Mouse (Mus musculus): ENCODE measurements around the gene Zbtb16.

Zbtb16 gene

DNA sequence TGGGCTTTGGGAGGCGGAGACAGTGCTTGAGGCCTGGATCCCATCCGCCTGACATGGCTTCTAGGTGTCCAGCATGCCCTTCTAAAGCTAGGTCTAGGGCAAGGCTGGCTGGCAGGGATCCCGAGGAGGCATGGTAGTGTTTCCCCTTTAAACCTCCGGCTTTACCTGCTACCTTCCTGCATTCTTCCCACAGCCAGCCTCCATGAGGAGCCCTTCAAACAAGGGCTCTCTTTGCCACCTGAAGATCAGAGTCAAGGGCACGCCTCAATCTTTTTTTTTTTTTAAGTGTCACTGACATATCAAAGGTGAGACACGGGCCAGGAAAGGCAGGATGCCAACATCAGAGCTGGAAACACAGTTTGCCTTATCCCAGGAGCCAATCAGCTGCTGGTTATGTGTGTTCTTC lies 128.2 kb downstream of the Zbtb16 start:
- DNase-seq (ENCODE audit: low read depth), result no peak

GRCm38 (mm10) chr9:48707134-48707823 lies 128.7 kb downstream of the Zbtb16 start:
- peak; percentile 41 for DNase-seq (ENCODE audit: low read depth)

- DNase-seq (ENCODE audit: low read depth), result no peak
Observed at GRCm38 (mm10) chr9:48701296-48701695, 134.7 kb downstream of the Zbtb16 start.

DNA sequence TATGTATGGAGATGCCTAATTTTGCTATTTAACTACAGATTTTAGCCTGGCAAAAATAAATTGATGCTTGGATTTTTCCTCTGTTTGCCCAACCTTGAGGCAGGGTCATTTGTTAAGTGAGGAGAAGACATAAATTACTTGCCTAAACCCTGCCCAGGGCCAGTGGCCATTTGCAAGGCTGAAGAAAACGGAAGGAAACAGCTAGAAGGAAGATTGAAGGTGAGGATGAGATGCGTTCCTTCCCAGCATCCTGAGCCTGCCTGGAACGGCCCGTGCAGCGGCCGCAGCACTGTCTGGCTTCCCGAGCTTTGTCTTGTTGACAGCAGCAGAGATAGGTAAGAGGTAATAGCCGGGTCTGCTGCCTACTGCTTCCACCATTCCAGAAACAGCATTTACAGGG lies 135.2 kb downstream of the Zbtb16 start:
- no peak for DNase-seq (ENCODE audit: low read depth)

DNA sequence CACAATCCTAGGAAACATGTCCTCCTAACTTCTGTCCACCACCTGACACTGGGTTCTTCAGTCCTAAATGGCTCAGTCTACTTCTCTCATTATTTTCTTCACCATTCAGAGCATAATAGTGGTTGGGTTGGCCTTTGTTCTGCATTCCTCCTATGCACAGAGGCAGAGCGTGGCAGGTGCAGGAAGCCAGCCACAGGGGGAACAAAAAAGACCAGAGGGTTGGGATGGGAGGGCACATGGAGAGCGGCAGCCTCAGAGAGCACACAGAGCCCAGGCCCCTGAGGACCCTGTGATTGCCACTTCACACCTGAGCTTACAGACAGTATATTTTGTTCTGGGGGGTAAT lies 138.6 kb downstream of the Zbtb16 start:
- no peak for DNase-seq (ENCODE audit: low read depth)

- DNase-seq (ENCODE audit: low read depth), result no peak
Observed at GRCm38 (mm10) chr9:48696731-48697469, 139.1 kb downstream of the Zbtb16 start.

- no peak for DNase-seq (ENCODE audit: low read depth)
Observed at GRCm38 (mm10) chr9:48696330-48696729, 139.7 kb downstream of the Zbtb16 start.

GRCm38 (mm10) chr9:48695796-48696195 lies 140.2 kb downstream of the Zbtb16 start:
- DNase-seq (ENCODE audit: low read depth), result peak; percentile 56

GRCm38 (mm10) chr9:48694616-48695061 lies 141.4 kb downstream of the Zbtb16 start:
- no peak for DNase-seq (ENCODE audit: low read depth)

GRCm38 (mm10) chr9:48693696-48694095 lies 142.3 kb downstream of the Zbtb16 start:
- no peak for DNase-seq (ENCODE audit: low read depth)

DNA sequence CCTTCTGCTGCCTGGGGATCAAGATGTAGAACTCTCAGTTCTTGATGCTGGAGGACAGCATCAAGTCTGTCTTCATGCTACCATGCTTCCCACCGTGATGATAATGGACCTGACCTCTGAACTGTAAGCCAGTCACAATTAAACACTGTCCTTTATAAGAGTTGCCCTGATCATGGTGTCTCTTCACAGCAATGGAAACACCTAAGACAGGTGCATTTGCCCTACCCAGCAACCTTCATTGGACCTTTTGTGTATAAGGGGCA lies 146.4 kb downstream of the Zbtb16 start:
- DNase-seq (ENCODE audit: low read depth), result no peak

DNA sequence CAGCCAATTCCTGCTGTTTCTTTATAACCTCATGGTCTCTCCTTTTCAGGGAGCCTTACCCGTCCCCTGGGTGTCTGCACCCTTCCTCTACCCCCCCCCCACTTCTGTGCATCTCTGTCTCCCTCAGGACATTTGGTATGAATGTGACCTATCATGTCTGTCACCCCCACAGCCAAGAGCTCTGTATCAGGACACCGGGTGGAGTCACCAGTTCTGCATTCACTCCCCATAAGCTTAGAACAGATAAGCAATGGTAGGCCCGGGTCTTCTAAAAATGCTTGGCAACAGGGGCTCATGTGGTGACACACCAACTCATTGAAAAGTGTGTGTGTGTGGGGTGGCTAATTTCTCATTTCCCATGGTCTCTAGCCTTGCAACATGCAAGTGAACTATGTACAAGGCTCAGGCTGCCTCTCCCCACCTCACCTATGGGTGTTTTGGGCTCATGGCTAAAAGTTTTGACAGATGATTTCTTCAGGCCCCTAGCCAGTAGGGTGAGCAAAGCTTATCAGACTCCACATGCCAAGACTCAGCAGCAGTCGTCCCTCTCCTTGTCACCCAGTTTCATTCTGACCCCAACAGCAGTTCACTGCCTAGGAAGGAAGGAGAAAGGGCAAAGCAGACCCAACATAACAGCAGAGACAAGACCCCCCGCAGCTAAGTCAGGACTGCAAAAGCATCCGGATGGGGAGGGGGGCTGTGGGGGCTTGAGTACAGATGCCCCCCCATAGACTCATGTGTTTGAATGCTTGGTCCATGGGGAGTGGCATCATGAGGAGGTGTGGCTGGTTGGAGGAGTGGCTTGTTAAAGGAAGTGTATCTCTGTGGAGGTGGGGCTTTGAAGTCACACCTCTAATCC lies 146.9 kb downstream of the Zbtb16 start:
- no peak for DNase-seq (ENCODE audit: low read depth)

GRCm38 (mm10) chr9:48687891-48688290 lies 148.1 kb downstream of the Zbtb16 start:
- DNase-seq (ENCODE audit: low read depth), result no peak

GRCm38 (mm10) chr9:48685721-48686120 lies 150.3 kb downstream of the Zbtb16 start:
- DNase-seq (ENCODE audit: low read depth), result no peak

GRCm38 (mm10) chr9:48684144-48684543 lies 151.9 kb downstream of the Zbtb16 start:
- DNase-seq (ENCODE audit: low read depth), result no peak

GRCm38 (mm10) chr9:48681193-48681592 lies 154.8 kb downstream of the Zbtb16 start:
- no peak for DNase-seq (ENCODE audit: low read depth)

GRCm38 (mm10) chr9:48678426-48679358 lies 157.3 kb downstream of the Zbtb16 start:
- DNase-seq (ENCODE audit: low read depth), result no peak

DNA sequence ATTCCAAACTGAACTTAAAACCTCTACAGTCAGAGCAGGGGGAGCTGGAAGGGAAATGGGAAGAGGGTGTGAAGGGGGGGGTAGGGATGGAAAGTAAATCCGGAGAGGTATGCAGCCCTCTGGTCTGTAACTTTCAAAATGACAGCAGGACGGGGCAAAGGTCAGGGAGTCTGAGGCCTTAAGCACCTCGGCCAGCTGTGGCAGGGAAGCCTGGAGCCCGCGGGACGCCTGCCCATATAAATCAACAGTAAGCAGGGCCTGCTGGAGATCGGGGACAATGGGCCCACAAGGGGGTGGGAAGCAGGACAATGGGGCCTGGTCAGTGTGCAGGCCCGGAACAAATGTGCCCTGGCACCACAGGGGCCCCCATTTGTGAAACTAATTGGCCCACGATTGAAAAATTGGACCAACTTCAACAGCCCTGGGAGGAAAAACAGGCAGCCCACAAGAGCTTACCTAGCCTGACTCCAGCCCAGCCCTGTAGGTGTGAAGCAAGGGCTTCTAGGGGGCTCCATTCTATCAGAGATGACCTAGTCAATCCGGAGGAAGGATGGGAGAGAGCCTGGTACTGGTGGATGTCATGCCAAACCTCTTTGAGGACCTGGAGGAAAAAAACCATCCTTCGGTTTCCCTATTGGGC lies 160.8 kb downstream of the Zbtb16 start:
- no peak for DNase-seq (ENCODE audit: low read depth)

DNA sequence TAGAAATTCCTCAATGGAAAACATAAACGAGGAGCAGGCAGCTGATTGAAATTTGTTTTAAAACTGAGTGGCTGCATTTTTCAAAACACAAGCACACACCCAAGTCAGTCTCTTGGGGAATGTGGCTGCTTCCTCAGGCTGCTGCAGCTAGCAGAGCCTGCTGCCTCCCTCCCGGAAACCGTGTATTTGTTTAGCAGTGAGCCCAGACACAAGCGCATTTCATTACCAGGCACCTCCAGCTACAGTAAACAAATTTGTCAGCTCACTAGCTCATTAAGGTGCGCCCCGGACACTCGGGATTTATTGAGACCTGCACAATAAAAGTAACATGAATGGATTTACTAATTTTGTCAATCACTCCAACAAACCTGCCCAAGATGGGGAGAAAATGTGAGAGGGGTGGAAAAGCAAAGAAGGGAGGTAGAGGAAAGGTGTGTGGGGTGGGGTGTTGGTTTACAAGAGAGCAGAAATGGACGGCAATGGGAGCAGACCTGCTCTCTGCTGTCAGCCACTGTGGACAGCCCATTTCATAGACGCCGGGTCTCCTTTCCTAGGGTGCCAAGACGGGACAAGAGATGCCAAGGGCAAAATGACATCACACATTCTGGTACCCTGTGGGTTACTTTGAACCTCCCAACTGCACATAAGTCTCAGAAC lies 161.5 kb downstream of the Zbtb16 start:
- DNase-seq (ENCODE audit: low read depth), result no peak

DNA sequence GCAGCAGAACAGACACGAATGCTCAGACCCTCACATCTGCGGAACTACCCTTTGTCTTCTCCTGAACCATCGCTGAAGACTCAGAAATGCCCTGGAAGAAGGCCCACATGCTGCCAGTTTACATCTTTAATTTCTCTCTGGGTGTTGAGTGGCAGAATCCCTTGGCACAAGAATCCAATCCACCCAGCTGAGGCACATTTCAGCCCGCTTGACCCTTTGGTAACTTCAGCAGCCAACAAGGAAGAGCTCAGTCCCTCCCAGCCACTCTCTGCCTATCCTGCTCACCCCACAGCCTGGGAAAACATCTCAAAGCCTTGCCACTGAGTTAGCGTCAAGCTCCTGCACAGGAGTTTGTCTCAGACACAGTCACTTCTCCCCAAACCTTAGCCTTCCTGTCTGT lies 162.2 kb downstream of the Zbtb16 start:
- DNase-seq (ENCODE audit: low read depth), result no peak

- DNase-seq (ENCODE audit: low read depth), result no peak
Observed at GRCm38 (mm10) chr9:48673213-48673612, 162.8 kb downstream of the Zbtb16 start.

All from c-Kit-positive CD71-negative TER-119-negative erythroid progenitor cells, embryonic 14.5 days (primary cell).